Mouse (Mus musculus): ENCODE results near the gene 4930568D16Rik. TPM values are rescaled to one million over a fixed set of nuclear protein-coding genes. Genes with fewer than 3 reads are reported as not detected.

4930568D16Rik gene
- polyA plus RNA-seq (2015; fragmentation: Nextera tagmentation; extraction: Ambion mirVana): not detected in 2 replicates

- ATAC-seq (replicated peaks): no peak
- WGBS: 71% methylated on average over 2 of the region's 2 CpGs
- no peak within 1 kb of the TSS for H3K4me2 ChIP-seq
- no peaks in the 10 kb centered on the region for H3K4me1 ChIP-seq
- no peaks in the 10 kb centered on the region for H3K36me3 ChIP-seq (replicated peaks)
- no peak within 1 kb of the TSS for H3K27ac ChIP-seq
- no peak within 1 kb of the TSS for H3K9ac ChIP-seq
- H3K4me3 ChIP-seq: no peak within 1 kb of the TSS
- H3K9me3 ChIP-seq: no peaks in the 10 kb centered on the region
- no peaks in the 10 kb centered on the region for H3K27me3 ChIP-seq (replicated peaks)
These were observed at the start of gene 4930568D16Rik for GRCm38 (mm10) chr2:35367629-35368028. Gene 4930568D16Rik (minus strand): TSS chr2:35367729.

- Histone ChIP-seq H3K36me3 (replicated peaks) (no peaks in the 10 kb centered on the region), H3K9me3 (no peaks in the 10 kb centered on the region), H3K27me3 (replicated peaks) (no peaks in the 10 kb centered on the region), H3K27ac (no peak overlapping the region), H3K4me3 (no peak overlapping the region), H3K4me2 (no peak overlapping the region), H3K9ac (no peak overlapping the region), H3K4me1 (no peaks in the 10 kb centered on the region)
- 76% methylated on average over 1 of the region's 1 CpGs for WGBS
- ATAC-seq (replicated peaks): no peak
These were observed 49.7 kb upstream of the 4930568D16Rik start for GRCm38 (mm10) chr2:35417231-35417630.

GRCm38 (mm10) chr2:35416473-35416872 lies 48.9 kb upstream of the 4930568D16Rik start:
- no peak overlapping the region for H3K27ac ChIP-seq
- H3K4me1 ChIP-seq: no peaks in the 10 kb centered on the region
- H3K9me3 ChIP-seq: no peaks in the 10 kb centered on the region
- ATAC-seq (replicated peaks): no peak
- no peaks in the 10 kb centered on the region for H3K36me3 ChIP-seq (replicated peaks)
- 88% methylated on average over 6 of the region's 6 CpGs for WGBS
- H3K4me3 ChIP-seq: no peak overlapping the region
- H3K27me3 ChIP-seq (replicated peaks): no peaks in the 10 kb centered on the region
- H3K4me2 ChIP-seq: no peak overlapping the region
- no peak overlapping the region for H3K9ac ChIP-seq

- Histone ChIP-seq H3K4me1 (no peaks in the 10 kb centered on the region), H3K9me3 (no peaks in the 10 kb centered on the region), H3K36me3 (replicated peaks) (no peaks in the 10 kb centered on the region), H3K4me3 (no peak overlapping the region), H3K9ac (no peak overlapping the region), H3K27ac (no peak overlapping the region), H3K27me3 (replicated peaks) (no peaks in the 10 kb centered on the region), H3K4me2 (no peak overlapping the region)
- 87% methylated on average over 3 of the region's 3 CpGs for WGBS
- ATAC-seq (replicated peaks): no peak
These were observed 45.3 kb upstream of the 4930568D16Rik start for GRCm38 (mm10) chr2:35412810-35413209.

- Histone ChIP-seq H3K4me2 (no peak overlapping the region), H3K9me3 (no peaks in the 10 kb centered on the region), H3K4me1 (no peaks in the 10 kb centered on the region), H3K36me3 (replicated peaks) (no peaks in the 10 kb centered on the region), H3K27me3 (replicated peaks) (no peaks in the 10 kb centered on the region), H3K9ac (no peak overlapping the region), H3K27ac (no peak overlapping the region), H3K4me3 (no peak overlapping the region)
- 76% methylated on average over 2 of the region's 2 CpGs for WGBS
- ATAC-seq (replicated peaks): no peak
These were observed 44.7 kb upstream of the 4930568D16Rik start for GRCm38 (mm10) chr2:35412246-35412645.

GRCm38 (mm10) chr2:35411640-35412190 lies 44.2 kb upstream of the 4930568D16Rik start:
- no peaks in the 10 kb centered on the region for H3K4me1 ChIP-seq
- no peaks in the 10 kb centered on the region for H3K27me3 ChIP-seq (replicated peaks)
- no peak overlapping the region for H3K4me2 ChIP-seq
- no peaks in the 10 kb centered on the region for H3K9me3 ChIP-seq
- no peaks in the 10 kb centered on the region for H3K36me3 ChIP-seq (replicated peaks)
- H3K4me3 ChIP-seq: no peak overlapping the region
- no peak overlapping the region for H3K27ac ChIP-seq
- H3K9ac ChIP-seq: no peak overlapping the region
- WGBS: 82% methylated on average over 10 of the region's 10 CpGs
- no peak for ATAC-seq (replicated peaks)

- no peaks in the 10 kb centered on the region for H3K27me3 ChIP-seq (replicated peaks)
- H3K4me3 ChIP-seq: no peak overlapping the region
- no peaks in the 10 kb centered on the region for H3K4me1 ChIP-seq
- no peaks in the 10 kb centered on the region for H3K36me3 ChIP-seq (replicated peaks)
- no peak overlapping the region for H3K4me2 ChIP-seq
- 91% methylated on average over 6 of the region's 6 CpGs for WGBS
- no peaks in the 10 kb centered on the region for H3K9me3 ChIP-seq
- no peak for ATAC-seq (replicated peaks)
- no peak overlapping the region for H3K9ac ChIP-seq
- H3K27ac ChIP-seq: no peak overlapping the region
These were observed 41.9 kb upstream of the 4930568D16Rik start for GRCm38 (mm10) chr2:35409466-35409865.

GRCm38 (mm10) chr2:35408409-35409110 lies 41.0 kb upstream of the 4930568D16Rik start:
- 81% methylated on average over 5 of the region's 5 CpGs for WGBS
- H3K9me3 ChIP-seq: no peaks in the 10 kb centered on the region

GRCm38 (mm10) chr2:35407878-35408277 lies 40.3 kb upstream of the 4930568D16Rik start:
- no peaks in the 10 kb centered on the region for H3K9me3 ChIP-seq
- no peak for ATAC-seq (replicated peaks)
- no peaks in the 10 kb centered on the region for H3K27me3 ChIP-seq (replicated peaks)
- H3K27ac ChIP-seq: no peak overlapping the region
- H3K4me1 ChIP-seq: no peaks in the 10 kb centered on the region
- WGBS: 80% methylated on average over 7 of the region's 7 CpGs
- no peak overlapping the region for H3K4me3 ChIP-seq
- no peak overlapping the region for H3K9ac ChIP-seq
- H3K36me3 ChIP-seq (replicated peaks): no peaks in the 10 kb centered on the region
- H3K4me2 ChIP-seq: no peak overlapping the region

More at GRCm38 (mm10) chr2:35408409-35409110, 41.0 kb upstream of the 4930568D16Rik start:
- Histone ChIP-seq H3K4me2 (no peak overlapping the region), H3K4me3 (no peak overlapping the region), H3K27ac (no peak overlapping the region), H3K36me3 (replicated peaks) (no peaks in the 10 kb centered on the region), H3K4me1 (no peaks in the 10 kb centered on the region), H3K27me3 (replicated peaks) (no peaks in the 10 kb centered on the region), H3K9ac (no peak overlapping the region)
- ATAC-seq (replicated peaks): no peak

GRCm38 (mm10) chr2:35407266-35407665 lies 39.7 kb upstream of the 4930568D16Rik start:
- H3K9ac ChIP-seq: no peak overlapping the region
- H3K36me3 ChIP-seq (replicated peaks): no peaks in the 10 kb centered on the region
- no peak for ATAC-seq (replicated peaks)
- WGBS: 79% methylated on average over 6 of the region's 6 CpGs
- H3K4me2 ChIP-seq: no peak overlapping the region
- H3K4me1 ChIP-seq: no peaks in the 10 kb centered on the region
- no peaks in the 10 kb centered on the region for H3K27me3 ChIP-seq (replicated peaks)
- no peaks in the 10 kb centered on the region for H3K9me3 ChIP-seq
- no peak overlapping the region for H3K4me3 ChIP-seq
- no peak overlapping the region for H3K27ac ChIP-seq

- H3K4me3 ChIP-seq: no peak overlapping the region
These were observed 39.1 kb upstream of the 4930568D16Rik start for GRCm38 (mm10) chr2:35406611-35407010.

GRCm38 (mm10) chr2:35402391-35402790 lies 34.9 kb upstream of the 4930568D16Rik start:
- Histone ChIP-seq H3K27ac (no peak overlapping the region), H3K4me1 (no peaks in the 10 kb centered on the region), H3K4me2 (no peak overlapping the region), H3K36me3 (replicated peaks) (no peaks in the 10 kb centered on the region), H3K27me3 (replicated peaks) (no peaks in the 10 kb centered on the region), H3K4me3 (no peak overlapping the region), H3K9me3 (no peaks in the 10 kb centered on the region), H3K9ac (no peak overlapping the region)
- 94% methylated on average over 16 of the region's 16 CpGs for WGBS
- no peak for ATAC-seq (replicated peaks)

More at GRCm38 (mm10) chr2:35406611-35407010, 39.1 kb upstream of the 4930568D16Rik start:
- Histone ChIP-seq H3K9me3 (no peaks in the 10 kb centered on the region), H3K4me1 (no peaks in the 10 kb centered on the region), H3K4me2 (no peak overlapping the region), H3K27ac (no peak overlapping the region), H3K36me3 (replicated peaks) (no peaks in the 10 kb centered on the region), H3K9ac (no peak overlapping the region), H3K27me3 (replicated peaks) (no peaks in the 10 kb centered on the region)
- WGBS: 65% methylated on average over 1 of the region's 1 CpGs
- ATAC-seq (replicated peaks): no peak

- H3K36me3 ChIP-seq (replicated peaks): no peaks in the 10 kb centered on the region
- H3K27ac ChIP-seq: no peak overlapping the region
- no peak overlapping the region for H3K4me2 ChIP-seq
- H3K27me3 ChIP-seq (replicated peaks): no peaks in the 10 kb centered on the region
- WGBS: 94% methylated on average over 7 of the region's 7 CpGs
- no peak overlapping the region for H3K4me3 ChIP-seq
- H3K4me1 ChIP-seq: 0 out of 2 replicates have a peak, but pooled peaks cover 3% of the 10 kb centered on the region
- no peaks in the 10 kb centered on the region for H3K9me3 ChIP-seq
- ATAC-seq (replicated peaks): no peak
- no peak overlapping the region for H3K9ac ChIP-seq
These were observed 33.2 kb upstream of the 4930568D16Rik start for GRCm38 (mm10) chr2:35400739-35401138.

Measured in midbrain, embryonic 15.5 days (tissue).